Mouse (Mus musculus) hindbrain, postnatal 0 days (tissue): ENCODE results near the gene Phgr1. TPM values are rescaled to one million over a fixed set of nuclear protein-coding genes. Genes with fewer than 3 reads are reported as not detected.
A peak's percentile ranks its signal among the peaks of the same experiment; 100 is the strongest.

Experiments
- ATAC-seq: fragments of 200-750 bp; cut with Nextera tagmentation; 2 replicates; pipeline ENCODE4 v1.8.0; 2017; ENCODE audit warnings: mild to moderate bottlenecking, moderate TSS enrichment, moderate library complexity
- DNase-seq: peaks from one replicate; pipeline ENCODE4 v3.0.0-alpha.2; 2015; ENCODE audit warnings: low spot score
- H3K27ac ChIP-seq: fragments of 300-500 bp; sonication (generic); 2 replicates; pipeline ENCODE4 v1.5.1; 2014; ENCODE audit warnings: mild to moderate bottlenecking
- H3K27me3 ChIP-seq: fragments of 300-500 bp; sonication (generic); 2 replicates; pipeline ENCODE4 v1.6.1; 2014; ENCODE audit warnings: low read length, mixed read lengths; ENCODE audit not compliant: insufficient read depth
- H3K36me3 ChIP-seq: fragments of 300-500 bp; sonication (generic); 2 replicates; pipeline ENCODE4 v1.6.1; 2014; ENCODE audit warnings: low read length, mixed read lengths; ENCODE audit not compliant: insufficient read depth
- H3K4me1 ChIP-seq: fragments of 300-500 bp; sonication (generic); 2 replicates; pipeline ENCODE4 v1.6.1; 2014; ENCODE audit warnings: antibody characterized with exemption, low read length, mixed read lengths; ENCODE audit not compliant: insufficient read depth
- H3K4me2 ChIP-seq: fragments of 300-500 bp; sonication (generic); 2 replicates; pipeline ENCODE4 v1.6.1; 2014; ENCODE audit warnings: low read depth, mild to moderate bottlenecking, low read length, moderate library complexity, mixed read lengths
- H3K4me3 ChIP-seq: fragments of 300-500 bp; sonication (generic); 2 replicates; pipeline ENCODE4 v1.5.1; 2014; ENCODE audit warnings: low read length
- H3K9ac ChIP-seq: fragments of 300-500 bp; sonication (generic); replicated peaks from 2 replicates; pipeline ENCODE4 v1.6.1; 2014; ENCODE audit warnings: mild to moderate bottlenecking, low read length, moderate library complexity, mixed read lengths
- H3K9me3 ChIP-seq: fragments of 300-500 bp; sonication (generic); 2 replicates; pipeline ENCODE4 v1.6.1; 2016; ENCODE audit warnings: low read length, mixed read lengths
- CTCF ChIP-seq: IDR thresholded peaks from 2 replicates; pipeline ENCODE4 v1.5.1; 2016; ENCODE audit warnings: antibody characterized with exemption, control low read depth, low read depth
- WGBS: fragments of 180-500 bp; shearing (Covaris S2); extraction: QIAGEN DNeasy Blood & Tissue Kit; methylation state at CpG from one replicate; pipeline ENCODE4 v1.1.7; 2014; 5-methylcytosine and 5-hydroxymethylcytosine counted together
- polyA plus RNA-seq: library from polyadenylated mRNA; unstranded; fragments of >200 nt; fragmentation: Nextera tagmentation; extraction: Ambion mirVana; gene quantifications from 2 replicates; pipeline ENCODE4 v1.2.1, GENCODE M21; 2015
- total RNA-seq: library from RNA; depleted of rRNA; stranded (reverse); fragments of >200 nt; gene quantifications from 2 replicates; pipeline ENCODE4 v1.2.3, GENCODE M21; 2014

Phgr1 gene
- total and polyA plus RNA-seq, 2 experiments from 2014 or later: not detected

DNA sequence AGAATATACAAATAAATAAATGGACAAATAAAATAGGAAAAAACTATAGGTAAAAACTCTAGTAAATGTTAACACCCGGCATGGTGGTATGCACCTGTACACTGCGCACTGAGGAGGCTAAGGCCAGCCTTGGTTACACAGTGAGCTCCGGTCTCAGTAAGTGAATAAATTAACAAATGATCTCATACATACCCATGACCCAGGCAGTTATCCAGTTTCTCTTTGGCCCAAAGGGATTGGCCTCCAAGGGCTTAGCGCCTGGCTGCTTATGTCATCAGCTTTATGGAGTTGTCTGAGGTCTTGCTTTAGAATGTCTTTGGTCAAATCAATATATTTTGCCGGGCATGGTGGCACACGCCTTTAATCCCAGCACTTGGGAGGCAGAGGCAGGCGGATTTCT lies 11.1 kb downstream of the Phgr1 start:
- no peak for TF ChIP-seq CTCF
- no peak for ATAC-seq
- Histone ChIP-seq H3K4me3 (no peak overlapping the region), H3K27me3 (no peaks in the 10 kb centered on the region), H3K4me1 (0 out of 2 replicates have a peak, but pooled peaks cover 3% of the 10 kb centered on the region), H3K4me2 (no peak overlapping the region), H3K9ac (no peak overlapping the region), H3K9me3 (no peaks in the 10 kb centered on the region), H3K36me3 (peaks cover 16% of the 10 kb centered on the region; the same call in 1 of the 2 replicates), H3K27ac (no peak overlapping the region)
- DNase-seq: no peak
- WGBS: 89% methylated on average over 7 of the region's 7 CpGs

DNA sequence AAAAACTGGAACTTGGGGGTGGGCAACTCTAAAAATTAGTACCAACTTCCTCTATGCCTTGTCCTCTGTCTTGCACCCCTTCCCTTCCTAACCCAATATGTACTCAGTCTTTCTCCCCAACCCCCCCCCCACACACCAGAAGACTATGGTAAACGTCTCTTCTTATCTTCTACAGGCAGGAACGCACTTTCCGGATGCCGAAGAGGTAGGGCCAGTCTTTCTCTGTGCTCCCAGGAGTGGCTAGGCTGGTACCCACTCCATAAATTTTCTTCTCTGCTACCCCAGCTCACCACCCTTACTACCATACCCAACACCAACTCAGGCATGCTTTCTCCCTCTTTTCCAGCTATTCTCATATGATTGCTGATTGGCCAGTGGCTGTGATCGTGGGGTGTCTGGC lies 14.0 kb downstream of the Phgr1 start:
- ATAC-seq (no peak), DNase-seq (no peak)
- Histone ChIP-seq H3K4me1 (peaks cover 7% of the 10 kb centered on the region; the same call in 1 of the 2 replicates), H3K27me3 (no peaks in the 10 kb centered on the region), H3K9me3 (no peaks in the 10 kb centered on the region), H3K4me2 (no peak overlapping the region), H3K4me3 (no peak overlapping the region), H3K36me3 (peaks cover 20% of the 10 kb centered on the region; the same call in 1 of the 2 replicates), H3K27ac (no peak overlapping the region), H3K9ac (no peak overlapping the region)
- TF ChIP-seq CTCF: no peak
- WGBS: 88% methylated on average over 5 of the region's 5 CpGs

DNA sequence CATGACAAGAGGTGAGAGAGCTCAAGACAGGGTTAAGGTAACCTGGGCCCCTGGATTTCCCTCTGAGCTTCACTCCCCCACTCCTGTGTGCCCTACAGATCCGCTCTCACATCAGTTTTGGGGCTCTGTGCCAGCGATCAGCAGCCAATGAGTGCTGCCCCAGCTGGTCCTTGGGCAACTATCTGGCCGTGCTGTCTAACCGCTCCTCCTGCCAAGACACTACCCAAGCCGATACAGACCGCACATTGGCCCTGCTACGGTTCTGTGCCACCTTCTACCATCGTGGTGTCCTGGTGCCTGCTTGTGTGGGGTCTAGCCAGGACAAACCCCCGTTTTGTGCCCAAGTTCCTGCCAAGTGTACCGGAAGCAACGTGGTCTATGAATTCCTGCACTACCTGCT lies 16.9 kb downstream of the Phgr1 start:
- Histone ChIP-seq H3K27ac (no peak overlapping the region), H3K4me1 (peaks cover 7% of the 10 kb centered on the region; the same call in 1 of the 2 replicates), H3K4me3 (no peak overlapping the region), H3K9ac (no peak overlapping the region), H3K9me3 (no peaks in the 10 kb centered on the region), H3K4me2 (no peak overlapping the region), H3K27me3 (no peaks in the 10 kb centered on the region), H3K36me3 (peaks cover 22% of the 10 kb centered on the region; the same call in 1 of the 2 replicates)
- DNase-seq: peak; percentile 80
- ATAC-seq: peak; percentile 44
- WGBS: 65% methylated on average over 11 of the region's 11 CpGs
- TF ChIP-seq CTCF: no peak

DNA sequence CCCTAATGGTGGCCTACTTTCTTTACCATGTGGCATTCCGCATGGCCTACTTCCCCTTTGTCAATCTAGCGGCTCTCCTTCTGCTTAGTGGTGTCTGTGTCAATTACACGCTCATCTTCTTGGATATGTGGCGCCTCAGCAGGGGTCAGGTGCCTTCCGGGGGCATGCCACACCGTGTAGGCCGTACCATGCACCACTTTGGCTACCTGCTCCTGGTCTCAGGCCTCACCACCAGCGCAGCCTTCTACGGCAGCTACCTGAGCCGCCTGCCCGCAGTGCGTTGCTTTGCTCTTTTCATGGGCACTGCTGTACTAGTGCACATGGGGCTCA lies 17.6 kb downstream of the Phgr1 start:
- no peak for ATAC-seq
- Histone ChIP-seq H3K9ac (no peak overlapping the region), H3K9me3 (no peaks in the 10 kb centered on the region), H3K4me2 (peak overlapping the region; percentile 39), H3K27me3 (no peaks in the 10 kb centered on the region), H3K36me3 (peaks cover 22% of the 10 kb centered on the region; the same call in 1 of the 2 replicates), H3K27ac (no peak overlapping the region), H3K4me3 (no peak overlapping the region), H3K4me1 (peaks cover 7% of the 10 kb centered on the region; the same call in 1 of the 2 replicates)
- 44% methylated on average over 12 of the region's 12 CpGs for WGBS
- DNase-seq: no peak
- TF ChIP-seq CTCF: no peak

DNA sequence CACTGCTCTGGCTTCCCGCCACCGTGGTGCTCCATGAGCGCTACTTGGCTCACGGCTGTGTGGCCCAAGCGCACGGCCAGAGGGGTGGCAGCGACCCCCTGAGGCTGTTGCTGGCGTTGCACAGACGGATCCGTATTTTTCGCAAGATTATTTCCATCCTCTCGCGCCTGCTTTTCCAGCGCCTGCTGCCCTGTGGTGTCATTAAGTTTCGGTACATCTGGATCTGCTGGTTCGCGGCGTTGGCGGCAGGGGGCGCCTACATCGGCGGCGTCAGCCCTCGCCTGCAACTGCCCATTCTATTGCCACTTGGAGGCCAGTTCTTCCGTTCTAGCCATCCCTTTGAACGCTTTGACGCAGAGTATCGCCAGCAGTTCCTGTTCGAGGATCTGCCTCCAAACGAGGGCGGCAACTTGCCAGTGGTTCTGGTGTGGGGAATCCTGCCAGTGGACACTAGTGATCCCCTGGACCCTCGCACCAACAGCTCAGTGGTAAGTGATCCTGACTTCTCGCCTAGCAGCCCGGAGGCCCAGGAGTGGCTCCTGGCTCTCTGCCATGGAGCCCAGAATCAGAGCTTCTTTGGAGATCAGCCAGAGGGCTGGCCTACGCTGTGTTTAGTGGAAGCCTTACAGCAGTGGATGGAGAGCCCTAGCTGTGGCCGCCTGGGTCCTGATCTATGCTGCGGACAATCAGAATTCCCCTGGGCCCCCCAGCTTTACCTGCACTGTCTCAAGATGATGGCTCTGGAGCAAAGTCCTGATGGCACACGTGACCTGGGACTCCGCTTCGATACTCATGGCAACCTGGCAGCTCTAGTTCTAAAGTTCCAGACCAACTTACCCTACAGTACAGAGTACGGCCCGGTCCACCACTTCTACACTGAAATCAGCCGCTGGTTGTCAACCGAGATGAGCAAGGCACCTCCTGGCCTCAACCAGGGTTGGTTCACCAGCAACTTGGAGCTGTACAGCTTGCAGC lies 18.3 kb downstream of the Phgr1 start:
- peak; percentile 78 for TF ChIP-seq CTCF
- no peak overlapping the region for H3K9ac ChIP-seq
- H3K27me3 ChIP-seq: no peaks in the 10 kb centered on the region
- no peaks in the 10 kb centered on the region for H3K9me3 ChIP-seq
- peak overlapping the region; percentile 39 for H3K4me2 ChIP-seq
- H3K27ac ChIP-seq: no peak overlapping the region
- peaks cover 7% of the 10 kb centered on the region; the same call in 1 of the 2 replicates for H3K4me1 ChIP-seq
- H3K36me3 ChIP-seq: peaks cover 22% of the 10 kb centered on the region; the same call in 1 of the 2 replicates
- DNase-seq (peak; percentile 84), ATAC-seq (peak; percentile 76)
- no peak overlapping the region for H3K4me3 ChIP-seq
- WGBS: 22% methylated on average over 44 of the region's 44 CpGs

DNA sequence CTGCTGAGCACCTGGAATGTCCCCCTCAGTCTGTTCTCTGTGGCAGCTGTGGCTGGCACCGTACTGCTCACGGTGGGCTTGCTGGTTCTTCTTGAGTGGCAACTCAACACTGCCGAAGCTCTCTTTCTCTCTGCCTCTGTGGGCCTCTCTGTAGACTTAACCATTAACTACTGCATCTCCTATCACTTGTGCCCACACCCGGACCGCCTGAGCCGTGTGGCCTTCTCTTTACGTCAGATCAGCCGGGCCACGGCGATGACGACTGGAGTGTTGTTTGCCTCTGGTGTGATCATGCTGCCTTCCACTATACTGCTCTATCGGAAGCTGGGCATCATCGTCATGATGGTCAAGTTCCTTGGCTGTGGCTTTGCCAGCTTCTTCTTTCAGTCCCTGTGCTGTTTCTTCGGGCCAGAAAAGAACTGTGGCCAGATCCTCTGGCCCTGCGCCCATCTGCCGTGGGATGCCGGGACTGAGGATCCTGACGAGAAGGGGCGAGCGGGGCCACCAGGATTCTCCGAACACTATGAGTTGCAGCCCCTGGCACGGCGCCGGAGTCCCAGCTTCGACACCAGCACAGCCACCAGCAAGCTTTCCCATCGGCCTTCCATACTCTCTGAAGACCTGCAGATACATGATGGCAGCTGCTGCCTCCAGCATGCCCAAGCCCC lies 19.2 kb downstream of the Phgr1 start:
- 77% methylated on average over 26 of the region's 26 CpGs for WGBS

More for the DNA sequence above, 19.2 kb downstream of the Phgr1 start:
- no peak for DNase-seq
- Histone ChIP-seq H3K36me3 (peaks cover 17% of the 10 kb centered on the region; the same call in 1 of the 2 replicates), H3K27ac (no peak overlapping the region), H3K27me3 (no peaks in the 10 kb centered on the region), H3K9me3 (no peaks in the 10 kb centered on the region), H3K9ac (no peak overlapping the region), H3K4me2 (no peak overlapping the region), H3K4me3 (no peak overlapping the region), H3K4me1 (peaks cover 7% of the 10 kb centered on the region; the same call in 1 of the 2 replicates)
- ATAC-seq: no peak
- TF ChIP-seq CTCF: no peak
